Mouse (Mus musculus) retina, embryonic 14.5 days (tissue): ENCODE results near the gene Adamts14.

ENCODE experiments used
- DNase-seq: peaks from one replicate; pipeline ENCODE4 v3.0.0-alpha.2; 2015; ENCODE audit warnings: low spot score

The Adamts14 gene

GRCm38 (mm10) chr10:61178687-61179086 is 94.6 kb downstream of the Adamts14 start:
- no peak for DNase-seq

- DNase-seq: no peak
Measured at GRCm38 (mm10) chr10:61177751-61178150, 95.5 kb downstream of the Adamts14 start.

- DNase-seq: no peak
Measured at GRCm38 (mm10) chr10:61176221-61176790, 96.9 kb downstream of the Adamts14 start.

- DNase-seq: peak; percentile 73
Measured at GRCm38 (mm10) chr10:61175442-61176204, 97.6 kb downstream of the Adamts14 start.

GRCm38 (mm10) chr10:61174711-61175441 is 98.4 kb downstream of the Adamts14 start:
- no peak for DNase-seq

- DNase-seq: no peak
Measured at GRCm38 (mm10) chr10:61172496-61172895, 100.7 kb downstream of the Adamts14 start.

- DNase-seq: no peak
Measured at GRCm38 (mm10) chr10:61171654-61172053, 101.6 kb downstream of the Adamts14 start, which contains the start of gene Tbata. Gene Tbata (plus strand): TSS chr10:61171954.

- DNase-seq: no peak
Measured at GRCm38 (mm10) chr10:61168393-61168792, 104.8 kb downstream of the Adamts14 start.

GRCm38 (mm10) chr10:61167333-61168096 is 105.7 kb downstream of the Adamts14 start:
- no peak for DNase-seq

GRCm38 (mm10) chr10:61162366-61162765 is 110.9 kb downstream of the Adamts14 start:
- DNase-seq: no peak

- DNase-seq: no peak
Measured at GRCm38 (mm10) chr10:61160671-61161070, 112.6 kb downstream of the Adamts14 start.

- DNase-seq: no peak
Measured at GRCm38 (mm10) chr10:61160089-61160488, 113.1 kb downstream of the Adamts14 start.

GRCm38 (mm10) chr10:61158594-61158993 is 114.6 kb downstream of the Adamts14 start:
- no peak for DNase-seq

GRCm38 (mm10) chr10:61156453-61156852 is 116.8 kb downstream of the Adamts14 start:
- DNase-seq: no peak

- DNase-seq: no peak
Measured at GRCm38 (mm10) chr10:61155611-61156010, 117.6 kb downstream of the Adamts14 start.

GRCm38 (mm10) chr10:61152131-61152530 is 121.1 kb downstream of the Adamts14 start:
- no peak for DNase-seq

GRCm38 (mm10) chr10:61150616-61151015 is 122.6 kb downstream of the Adamts14 start:
- DNase-seq: no peak

GRCm38 (mm10) chr10:61149476-61149875 is 123.8 kb downstream of the Adamts14 start:
- no peak for DNase-seq

- peak; percentile 92 for DNase-seq
Measured at GRCm38 (mm10) chr10:61147157-61148040, 125.8 kb downstream of the Adamts14 start, which contains the start of gene Sgpl1. Gene Sgpl1 (minus strand): TSS chr10:61147703.
